Mouse (Mus musculus) spleen, adult 2 months (tissue): Measurements from ENCODE around the gene Plekhg3.

Experiments
- CTCF ChIP-seq: fragments of 200-500 bp; IDR thresholded peaks from 2 replicates; pipeline ENCODE4 v1.5.1; 2011; ENCODE audit warnings: mild to moderate bottlenecking, inconsistent platforms; ENCODE audit not compliant: insufficient read depth, insufficient read length, insufficient replicate concordance; ENCODE audit errors: extremely low read depth
- POLR2A ChIP-seq: fragments of 200-500 bp; IDR thresholded peaks from 2 replicates; pipeline ENCODE4 v1.6.1; 2011; ENCODE audit warnings: low read depth, low read length, inconsistent platforms

DNA sequence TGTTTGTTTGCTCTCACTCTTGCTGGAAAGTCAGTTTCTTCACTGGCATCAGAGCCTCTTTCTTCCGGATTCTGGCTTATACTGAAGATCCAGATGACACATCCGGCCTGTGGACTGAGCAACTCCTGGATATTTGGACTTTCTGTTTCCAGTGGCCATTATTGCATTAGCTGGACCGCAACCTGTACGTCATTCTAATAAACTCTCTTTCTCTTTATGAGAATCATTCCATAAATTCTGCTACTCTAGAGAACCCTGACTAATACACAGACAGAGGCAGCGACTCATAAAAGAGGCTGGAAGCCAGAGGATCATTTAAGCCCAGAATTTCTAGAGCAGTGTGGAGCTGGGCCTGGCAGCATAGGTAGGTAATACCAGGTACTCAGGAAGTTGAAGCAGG, 1.9 kb upstream of the Plekhg3 start:
- TF ChIP-seq CTCF (no peak), POLR2A (no peak)
